Mouse (Mus musculus) neural tube, embryonic 14.5 days (tissue): ENCODE results near the gene Krt8. TPM values are rescaled to one million over a fixed set of nuclear protein-coding genes. Genes with fewer than 3 reads are reported as not detected.

Experiments
- ATAC-seq: fragments of 200-750 bp; cut with Nextera tagmentation; 2 replicates; pipeline ENCODE4 v1.8.0; 2017; ENCODE audit warnings: low read depth, mild to moderate bottlenecking, moderate TSS enrichment, moderate library complexity
- H3K27ac ChIP-seq: fragments of 300-500 bp; sonication (generic); 2 replicates; pipeline ENCODE4 v1.5.1; 2014; ENCODE audit warnings: low read depth, mild to moderate bottlenecking, control low read depth, low read length, moderate library complexity, mixed read lengths
- H3K27me3 ChIP-seq: fragments of 300-500 bp; sonication (generic); 2 replicates; pipeline ENCODE4 v1.6.1; 2014; ENCODE audit warnings: low read length; ENCODE audit not compliant: control insufficient read depth, insufficient read depth
- H3K36me3 ChIP-seq: fragments of 300-500 bp; sonication (generic); 2 replicates; pipeline ENCODE4 v1.6.1; 2014; ENCODE audit warnings: low read length, mixed read lengths; ENCODE audit not compliant: control insufficient read depth, insufficient read depth
- H3K4me1 ChIP-seq: fragments of 300-500 bp; sonication (generic); 2 replicates; pipeline ENCODE4 v1.6.1; 2014; ENCODE audit warnings: low read length; ENCODE audit not compliant: control insufficient read depth, insufficient read depth
- H3K4me2 ChIP-seq: fragments of 300-500 bp; sonication (generic); 2 replicates; pipeline ENCODE4 v1.6.1; 2014; ENCODE audit warnings: mild to moderate bottlenecking, low read depth, low read length, control low read depth
- H3K4me3 ChIP-seq: fragments of 300-500 bp; sonication (generic); 2 replicates; pipeline ENCODE4 v1.5.1; 2014; ENCODE audit warnings: low read depth, low read length, control low read depth, mixed read lengths
- H3K9ac ChIP-seq: fragments of 300-500 bp; sonication (generic); replicated peaks from 2 replicates; pipeline ENCODE4 v1.6.1; 2014; ENCODE audit warnings: low read depth, mild to moderate bottlenecking, control low read depth, low read length, mixed read lengths
- H3K9me3 ChIP-seq: fragments of 300-500 bp; sonication (generic); 2 replicates; pipeline ENCODE4 v1.6.1; 2016; ENCODE audit warnings: low read length; ENCODE audit not compliant: control insufficient read depth
- WGBS: fragments of 180-500 bp; shearing (Covaris S2); extraction: QIAGEN DNeasy Blood & Tissue Kit; methylation state at CpG from one replicate; pipeline ENCODE4 v1.1.7; 2014; 5-methylcytosine and 5-hydroxymethylcytosine counted together
- polyA plus RNA-seq: library from polyadenylated mRNA; unstranded; fragments of >200 nt; fragmentation: Nextera tagmentation; extraction: Ambion mirVana; gene quantifications from 2 replicates; pipeline ENCODE4 v1.2.1, GENCODE M21; 2014

Gene Krt8
- polyA plus RNA-seq, 1 experiment from 2014 or later = 1.4 TPM

DNA sequence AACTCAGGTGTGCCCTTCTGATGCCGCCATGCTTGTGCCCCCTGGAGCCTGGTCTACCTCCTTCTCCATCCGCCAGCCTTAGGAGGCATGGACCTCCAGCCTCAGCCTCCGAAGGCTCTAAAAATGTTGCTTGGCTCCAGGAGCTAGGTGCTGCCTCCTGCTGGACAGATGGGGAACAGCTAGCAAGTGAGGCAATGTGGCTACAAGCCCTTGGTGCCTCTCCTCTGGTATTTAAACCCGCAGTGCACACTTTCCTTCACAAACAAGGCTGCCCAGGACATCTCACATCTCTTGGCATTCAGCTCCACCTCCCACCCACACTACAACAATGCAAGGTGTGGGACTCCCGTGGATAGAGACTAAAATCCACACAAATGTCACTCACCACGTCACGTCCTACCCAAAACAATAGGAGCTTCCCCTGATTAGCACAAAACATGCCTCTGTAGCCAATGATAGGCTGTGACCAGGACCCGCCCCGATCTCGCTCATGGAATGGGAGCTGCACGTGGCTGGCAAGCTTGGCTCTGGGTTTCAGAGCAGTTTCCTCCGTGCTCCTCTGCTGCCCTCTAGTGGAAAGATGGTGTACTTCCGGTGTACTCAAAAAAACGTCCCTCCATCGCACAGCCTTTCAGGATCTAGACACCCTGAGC, 20.2 kb downstream of the Krt8 start:
- peak overlapping the region; percentile 89 for H3K27ac ChIP-seq
- H3K4me2 ChIP-seq = peak overlapping the region; percentile 54
- H3K9me3 ChIP-seq = no peaks in the 10 kb centered on the region
- H3K4me1 ChIP-seq = no peaks in the 10 kb centered on the region; the same call in 1 of the 2 replicates
- H3K27me3 ChIP-seq = no peaks in the 10 kb centered on the region
- H3K4me3 ChIP-seq = peak overlapping the region; percentile 24
- 2% methylated on average over 15 of the region's 15 CpGs for WGBS
- no peaks in the 10 kb centered on the region for H3K36me3 ChIP-seq
- ATAC-seq = peak; percentile 97
- H3K9ac ChIP-seq = no peak overlapping the region; the same call in 1 of the 2 replicates

DNA sequence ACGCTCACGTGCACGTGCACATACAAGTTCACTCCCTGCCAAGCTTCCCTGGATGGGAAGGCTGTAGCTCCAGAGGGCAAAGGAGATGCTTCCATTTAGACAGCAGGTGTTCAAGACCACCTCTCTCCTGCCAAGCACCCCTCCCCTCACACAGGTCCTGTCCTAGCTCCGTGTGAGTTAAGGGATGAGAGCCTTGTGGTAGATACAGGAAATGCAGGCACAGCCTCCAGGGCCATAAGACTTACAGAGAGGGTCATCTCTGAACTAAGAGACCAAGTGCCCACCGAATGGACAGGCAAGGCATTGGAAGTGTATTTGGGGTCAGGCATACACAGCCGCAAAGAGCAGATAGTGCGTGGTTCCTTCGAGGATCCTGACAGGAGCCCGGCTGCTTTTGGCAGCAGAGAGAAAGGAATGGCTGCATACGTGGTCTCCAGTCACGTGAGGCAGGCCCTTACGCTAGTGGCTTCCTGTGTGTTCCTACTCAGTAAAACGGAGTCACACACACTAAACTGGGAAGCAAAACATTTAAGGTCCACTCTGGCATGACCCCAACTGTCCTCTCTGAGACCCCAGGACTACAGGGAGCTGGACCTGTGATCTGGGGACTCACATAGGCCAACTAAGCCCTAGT, 20.9 kb downstream of the Krt8 start:
- WGBS = 81% methylated on average over 13 of the region's 13 CpGs
- Histone ChIP-seq H3K27ac (peak overlapping the region; percentile 89), H3K9me3 (no peaks in the 10 kb centered on the region), H3K9ac (no peak overlapping the region), H3K27me3 (no peaks in the 10 kb centered on the region), H3K36me3 (no peaks in the 10 kb centered on the region), H3K4me3 (peak overlapping the region; percentile 24), H3K4me2 (peak overlapping the region; percentile 54; the same call in 1 of the 2 replicates), H3K4me1 (no peaks in the 10 kb centered on the region; the same call in 1 of the 2 replicates)
- no peak for ATAC-seq

DNA sequence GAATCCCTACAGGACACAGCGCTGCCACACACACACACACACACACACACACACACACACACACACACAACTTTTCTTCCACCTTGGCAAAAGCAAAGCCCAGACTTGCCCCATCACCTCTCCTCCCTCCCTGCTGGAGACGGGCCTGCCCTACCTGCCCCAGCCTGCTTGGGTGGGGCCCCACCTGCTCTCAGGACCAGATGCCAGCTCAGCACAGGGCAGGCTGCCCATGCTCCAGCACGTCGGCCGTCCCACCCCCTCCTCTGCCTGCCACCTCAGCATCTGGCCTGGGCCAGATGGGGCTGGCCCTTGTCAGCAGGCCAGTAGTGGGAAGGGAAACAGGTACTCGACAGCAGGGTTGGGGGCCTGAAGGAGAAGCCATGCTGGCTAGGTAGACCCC, 23.4 kb downstream of the Krt8 start:
- Histone ChIP-seq H3K36me3 (no peaks in the 10 kb centered on the region), H3K4me2 (no peak overlapping the region), H3K4me1 (peaks cover 9% of the 10 kb centered on the region; the same call in 1 of the 2 replicates), H3K9ac (no peak overlapping the region), H3K4me3 (no peak overlapping the region), H3K27ac (no peak overlapping the region), H3K9me3 (no peaks in the 10 kb centered on the region), H3K27me3 (no peaks in the 10 kb centered on the region)
- ATAC-seq = no peak
- WGBS = 71% methylated on average over 5 of the region's 6 CpGs

DNA sequence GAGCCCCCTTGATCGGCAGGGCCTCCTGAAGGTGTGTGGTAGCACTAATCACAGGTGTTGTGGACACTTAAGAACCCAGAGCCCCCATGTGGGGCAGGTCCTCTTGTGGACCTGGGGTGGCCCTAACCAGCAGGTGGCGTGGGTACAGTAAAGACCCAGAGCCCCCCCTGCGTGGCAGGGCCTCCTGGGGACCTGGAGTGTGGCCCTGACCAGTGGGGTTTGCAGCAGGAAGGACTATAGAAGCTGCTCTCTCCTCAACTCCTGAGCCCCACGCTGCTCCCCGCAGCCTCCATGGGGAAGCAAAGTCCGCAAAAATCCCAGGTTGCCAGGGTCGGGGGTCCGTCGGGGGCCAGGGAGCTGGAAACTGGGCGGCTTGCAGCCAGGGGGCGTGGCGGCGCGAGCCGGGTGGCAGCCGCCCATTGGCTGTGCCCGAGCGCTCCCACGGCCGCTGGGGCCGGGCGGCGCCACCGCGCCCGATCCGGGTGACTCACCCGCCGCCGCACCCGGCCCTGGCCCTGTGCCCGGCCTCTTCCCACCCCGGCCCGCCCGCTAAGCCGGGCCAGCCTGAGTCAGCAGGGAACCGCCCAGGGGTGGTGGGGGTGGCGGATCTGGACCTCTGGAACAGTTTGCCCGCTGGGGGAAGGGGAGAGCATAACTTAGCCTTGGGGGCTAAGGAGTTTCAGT, 27.1 kb downstream of the Krt8 start:
- WGBS = 8% methylated on average over 15 of the region's 39 CpGs
- peak; percentile 83 for ATAC-seq
- Histone ChIP-seq H3K4me1 (peaks cover 9% of the 10 kb centered on the region; the same call in 1 of the 2 replicates), H3K9ac (peak overlapping the region; percentile 57), H3K4me2 (peak overlapping the region; percentile 67), H3K27ac (peak overlapping the region; percentile 28; the same call in 1 of the 2 replicates), H3K27me3 (no peaks in the 10 kb centered on the region), H3K36me3 (no peaks in the 10 kb centered on the region), H3K4me3 (peak overlapping the region; percentile 33), H3K9me3 (no peaks in the 10 kb centered on the region)

DNA sequence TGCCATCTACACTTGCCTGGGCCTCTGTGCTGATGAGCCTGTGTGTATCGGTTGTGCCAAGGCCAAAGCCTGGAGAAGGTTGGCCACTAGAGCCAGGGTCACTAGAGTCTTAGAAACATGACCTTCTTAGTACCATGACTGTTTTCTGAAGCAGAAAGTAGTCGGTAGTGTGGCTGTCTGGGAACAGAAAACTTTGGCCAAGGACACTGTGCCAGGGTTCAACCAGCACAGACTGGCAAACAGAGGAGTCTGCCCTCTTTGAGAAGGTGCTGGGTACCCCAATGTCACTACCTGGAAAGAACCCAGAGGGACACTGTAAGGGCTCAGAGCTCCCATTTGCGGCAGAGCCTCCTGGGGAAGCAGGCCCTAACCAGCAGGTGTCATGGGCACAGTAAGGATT, 27.6 kb downstream of the Krt8 start:
- Histone ChIP-seq H3K4me1 (peaks cover 9% of the 10 kb centered on the region; the same call in 1 of the 2 replicates), H3K9ac (peak overlapping the region; percentile 57; the same call in 1 of the 2 replicates), H3K4me3 (no peak overlapping the region), H3K4me2 (peak overlapping the region; percentile 67), H3K36me3 (no peaks in the 10 kb centered on the region), H3K27ac (peak overlapping the region; percentile 28; the same call in 1 of the 2 replicates), H3K9me3 (no peaks in the 10 kb centered on the region), H3K27me3 (no peaks in the 10 kb centered on the region)
- ATAC-seq = no peak
- 55% methylated on average over 3 of the region's 3 CpGs for WGBS

DNA sequence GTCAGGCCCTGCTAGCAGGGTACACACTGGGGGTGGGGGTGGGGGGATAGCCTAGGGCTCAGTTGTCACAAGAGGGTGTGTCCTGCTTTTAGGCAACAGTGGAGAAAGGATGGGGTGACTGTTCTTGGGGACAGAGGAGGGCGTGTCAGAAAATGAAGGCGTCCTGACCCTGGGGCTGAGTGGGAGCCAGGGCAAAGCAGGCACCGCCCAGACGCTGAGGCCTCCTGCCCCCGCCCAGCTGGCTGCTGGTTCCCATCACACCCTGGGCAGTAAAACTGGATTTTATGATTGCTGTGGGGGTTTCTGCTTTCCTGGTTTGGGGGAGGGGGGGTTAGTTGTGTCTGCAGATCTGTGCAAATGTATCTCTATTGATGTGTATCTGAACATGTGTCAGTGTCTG, 28.3 kb downstream of the Krt8 start:
- Histone ChIP-seq H3K4me1 (peaks cover 9% of the 10 kb centered on the region; the same call in 1 of the 2 replicates), H3K36me3 (no peaks in the 10 kb centered on the region), H3K9me3 (no peaks in the 10 kb centered on the region), H3K4me2 (no peak overlapping the region), H3K4me3 (no peak overlapping the region), H3K9ac (no peak overlapping the region), H3K27ac (no peak overlapping the region), H3K27me3 (no peaks in the 10 kb centered on the region)
- 32% methylated on average over 5 of the region's 5 CpGs for WGBS
- ATAC-seq = no peak

DNA sequence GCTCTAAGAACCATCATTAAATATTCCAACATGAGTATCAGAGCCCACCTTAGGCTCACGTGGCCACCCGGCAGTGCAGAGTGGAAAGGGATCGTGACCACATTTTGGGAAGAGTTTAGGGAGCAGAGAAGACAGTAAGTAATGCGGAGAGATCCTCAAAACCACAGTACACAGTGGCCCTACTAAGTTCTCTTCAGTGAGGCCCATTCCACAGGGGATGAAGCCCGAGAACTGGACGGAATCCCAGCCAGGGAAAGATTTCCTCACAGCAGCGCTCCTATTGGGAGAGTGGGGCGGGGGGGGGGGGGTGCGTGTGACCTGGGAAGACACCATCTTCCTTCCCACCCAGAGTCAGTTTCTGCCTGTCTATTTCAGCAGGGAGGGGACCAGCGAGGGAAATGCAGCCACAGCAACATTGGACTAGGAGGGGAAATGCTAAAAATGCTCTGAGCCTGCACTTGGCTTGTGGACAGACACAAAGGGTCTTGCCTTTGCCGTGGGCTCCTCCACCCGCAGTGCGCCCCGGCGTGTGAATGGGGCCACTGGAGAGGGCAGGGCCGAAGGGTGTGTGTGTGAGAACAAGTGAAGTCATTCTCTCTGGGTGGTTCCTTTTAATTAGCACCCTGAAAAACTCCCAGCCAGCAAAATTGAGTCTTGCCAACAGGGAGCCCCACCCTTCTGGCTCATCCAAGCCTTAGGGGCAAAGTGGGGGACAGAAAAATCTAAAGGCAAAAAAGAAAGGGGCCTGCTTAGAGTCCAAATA, 30.0 kb downstream of the Krt8 start:
- H3K36me3 ChIP-seq = no peaks in the 10 kb centered on the region
- no peak overlapping the region for H3K9ac ChIP-seq
- no peak overlapping the region for H3K27ac ChIP-seq
- no peak for ATAC-seq
- WGBS = 62% methylated on average over 16 of the region's 16 CpGs
- no peak overlapping the region for H3K4me2 ChIP-seq
- H3K9me3 ChIP-seq = no peaks in the 10 kb centered on the region
- H3K4me1 ChIP-seq = peaks cover 9% of the 10 kb centered on the region; the same call in 1 of the 2 replicates
- H3K4me3 ChIP-seq = no peak overlapping the region
- no peaks in the 10 kb centered on the region for H3K27me3 ChIP-seq

DNA sequence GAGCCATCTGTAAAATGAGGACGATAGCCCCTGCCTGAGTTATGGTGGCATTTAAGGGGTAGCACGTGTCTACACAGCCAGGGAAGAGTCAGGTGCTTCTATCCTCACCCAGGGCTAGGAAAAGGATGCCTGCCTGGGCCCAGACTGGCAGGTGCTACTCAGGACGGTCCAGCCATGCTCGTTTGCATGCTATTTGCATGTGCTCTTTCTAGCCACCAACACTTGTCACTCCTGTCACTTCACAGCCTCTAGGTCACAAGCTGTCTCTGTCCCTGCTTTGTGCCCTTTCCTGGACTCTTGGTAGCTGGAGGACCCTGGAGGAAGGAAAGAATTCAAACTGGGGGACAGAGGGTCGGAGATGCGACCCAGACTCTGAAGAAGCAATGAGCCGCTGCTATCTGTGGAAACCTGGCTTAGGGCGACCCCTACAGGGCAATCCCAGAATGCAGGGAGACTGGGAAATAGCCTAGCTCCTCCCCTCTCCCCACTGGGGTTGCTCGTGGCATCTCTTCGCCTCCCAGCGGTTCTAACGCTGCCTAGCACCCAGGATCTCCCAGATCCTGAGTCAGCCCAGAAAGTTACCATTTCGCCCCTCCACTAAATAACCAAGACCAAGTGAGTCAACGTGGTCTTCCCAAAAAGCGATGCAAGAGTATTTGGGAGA, 30.7 kb downstream of the Krt8 start:
- no peak overlapping the region for H3K9ac ChIP-seq
- 10% methylated on average over 15 of the region's 15 CpGs for WGBS
- H3K4me2 ChIP-seq = no peak overlapping the region
- H3K4me1 ChIP-seq = peaks cover 9% of the 10 kb centered on the region; the same call in 1 of the 2 replicates
- H3K4me3 ChIP-seq = no peak overlapping the region
- H3K27me3 ChIP-seq = no peaks in the 10 kb centered on the region
- H3K27ac ChIP-seq = no peak overlapping the region
- H3K9me3 ChIP-seq = no peaks in the 10 kb centered on the region
- ATAC-seq = peak; percentile 62; the same call in 1 of the 2 replicates
- H3K36me3 ChIP-seq = no peaks in the 10 kb centered on the region
